Mouse (Mus musculus) inflammation-experienced regulatory T-cells (primary cell): Measurements from ENCODE around the gene Herc1. TPM values are rescaled to one million over a fixed set of nuclear protein-coding genes. Genes with fewer than 3 reads are reported as not detected.

Source experiments
- polyA plus RNA-seq, 2 experiments: library from polyadenylated mRNA; unstranded; fragments of 100-300 nt; shearing (Covaris generic); gene quantifications; one replicate each; pipeline ENCODE4 v1.2.1; 2017

Gene Herc1
- 10 to 100 TPM; 32.9 to 38.7 TPM for polyA plus RNA-seq

DNA sequence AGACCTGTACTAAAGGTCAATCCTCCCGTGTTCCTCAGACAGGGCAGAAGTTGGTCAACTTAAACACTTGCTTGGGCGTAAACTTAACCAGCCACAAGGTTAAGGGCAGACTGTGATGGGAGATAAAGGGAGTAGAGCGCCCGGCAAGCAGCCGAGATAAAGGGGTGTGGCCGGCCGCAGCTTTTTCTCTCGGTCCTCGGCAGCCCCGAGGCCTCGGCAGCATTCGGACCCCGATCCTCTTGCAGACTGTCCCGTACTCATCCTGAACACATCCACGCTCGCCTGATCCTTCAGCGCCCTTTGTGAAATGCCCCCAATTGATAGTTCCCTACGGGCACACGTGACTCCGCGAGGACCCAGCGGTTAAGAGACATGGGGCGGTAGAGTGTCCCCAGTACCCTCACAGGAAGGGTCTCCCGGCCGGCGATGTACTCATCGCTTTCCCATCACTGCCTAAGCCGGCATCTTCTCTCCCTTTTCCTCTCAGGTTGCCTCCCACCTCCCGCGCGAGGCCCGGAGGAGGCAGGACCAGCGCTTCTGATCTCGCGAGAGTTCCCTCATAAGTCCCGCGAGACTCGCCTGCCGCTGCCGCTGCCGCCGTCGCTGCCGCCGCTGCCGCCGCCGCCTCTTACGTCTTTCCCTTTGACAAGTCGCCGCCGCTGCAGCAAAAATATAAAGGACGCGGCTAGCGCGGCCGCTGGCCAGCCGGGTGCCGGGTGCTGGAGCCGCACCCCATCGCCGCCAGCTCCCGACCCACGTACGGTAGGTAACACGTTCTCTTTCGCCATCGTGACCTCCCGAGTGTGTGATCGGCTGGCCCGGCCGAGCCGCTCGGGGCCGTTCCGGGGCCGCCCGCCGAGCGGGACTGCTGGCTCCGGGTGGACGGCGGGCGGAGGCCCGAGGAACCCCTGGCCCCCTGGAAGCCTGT lies at the start of gene Herc1:
Gene Herc1, plus strand, starts transcription at position 591 of the 928 bp plus-strand sequence.

DNA sequence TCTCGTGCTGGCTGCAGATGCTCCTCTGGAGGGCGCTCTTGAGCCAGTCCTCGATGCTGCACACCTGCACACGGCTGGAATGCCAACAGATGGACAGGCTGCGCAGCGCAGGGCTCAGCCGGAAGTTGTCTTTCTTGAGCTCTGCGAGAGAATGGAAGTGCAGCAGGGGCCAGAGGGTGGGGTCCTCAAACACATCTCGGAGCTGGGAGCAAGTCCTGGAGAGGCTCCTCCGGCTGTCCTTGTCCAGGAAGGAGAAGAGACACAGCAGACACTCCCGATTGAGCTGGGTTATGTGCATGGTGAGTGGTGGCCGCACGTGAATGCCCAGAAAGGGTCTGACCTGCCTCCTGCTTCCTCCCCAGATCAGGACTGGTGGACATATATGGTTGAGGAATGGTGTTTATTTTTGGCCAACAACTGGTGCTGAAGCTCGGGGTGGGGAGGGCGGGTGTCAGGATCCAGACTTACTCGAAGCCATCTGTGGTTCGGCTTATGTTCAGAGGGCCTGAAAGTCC lies 164.1 kb downstream of the Herc1 start, which contains the start of gene Fbxl22:
Gene Fbxl22, minus strand, starts transcription at position 338 of the 515 bp plus-strand sequence.

Other genes with a start within 250 kb of the Herc1 start
- gene Snx1, start 223.9 kb upstream of the Herc1 start, polyA plus RNA-seq: 100 to 1,000 TPM; 113 to 140 TPM
- gene Ciao2a, start 223.8 kb upstream of the Herc1 start, polyA plus RNA-seq: 100 to 1,000 TPM; 100 to 113 TPM
- gene Dapk2, start 192.2 kb upstream of the Herc1 start, polyA plus RNA-seq: 1 to 10 TPM in 1 of 2 experiments, under 1 TPM in 1; 0.20 to 2.1 TPM
- gene Fbxl22, start 164.1 kb downstream of the Herc1 start, polyA plus RNA-seq: 1 to 10 TPM; 2.2 to 6.0 TPM
- gene Usp3, start 242.7 kb downstream of the Herc1 start, polyA plus RNA-seq: 100 to 1,000 TPM; 142 to 156 TPM